Mouse (Mus musculus) adrenal gland, postnatal 4 days (tissue): ENCODE data around the gene Atp9a. TPM values are rescaled to one million over a fixed set of nuclear protein-coding genes. Genes with fewer than 3 reads are reported as not detected.
"Not testable (repeated sequence)": the region's sequence is repeated elsewhere in the genome, so short reads cannot be mapped to it uniquely, and the experiment has no call there.

Source experiments
- DNase-seq, 2 experiments: peaks; one replicate each; pipeline ENCODE4 v3.0.0; 2021 to 2022; ENCODE audit warnings: low spot score in 2 of 2, mixed read lengths in 2 of 2
- long read RNA-seq, 2 experiments: library from polyadenylated mRNA; stranded (forward); transcript quantifications; one replicate each; pipeline ENCODE4 v2.0.0; 2021
- total RNA-seq, 2 experiments: library from RNA; stranded (reverse); gene quantifications; 2 replicates each; pipeline ENCODE4 v1.2.3; 2021

Atp9a gene
- 10 to 100 TPM; 85.3 to 88.5 TPM for total RNA-seq
- long read RNA-seq, experiment 1, transcript Atp9a-204 (28 exons, 3,456 nt): minor isoform, 8 of 98 reads
- long read RNA-seq, experiment 1, transcript Atp9a-201 (28 exons, 3,529 nt): major isoform, 51 of 98 reads
- long read RNA-seq, experiment 1, partial matches to known transcripts: 24 of 98 reads
- long read RNA-seq, experiment 1, other reads (novel, unspliced or antisense): 13 of 98 reads
- long read RNA-seq, experiment 2, transcript Atp9a-204 (28 exons, 3,456 nt): minor isoform, 18 of 300 reads
- long read RNA-seq, experiment 2, transcript Atp9a-201 (28 exons, 3,529 nt): major isoform, 211 of 300 reads
- long read RNA-seq, experiment 2, partial matches to known transcripts: 46 of 300 reads
- long read RNA-seq, experiment 2, other reads (novel, unspliced or antisense): 23 of 300 reads

- peak; percentile 30 to 44 for DNase-seq
These were observed at the start of gene Atp9a for GRCm38 (mm10) chr2:168742059-168742627. TSS of gene Atp9a (minus strand) at chr2:168742409.

GRCm38 (mm10) chr2:168791115-168791802 lies 49.0 kb upstream of the Atp9a start:
- no peak for DNase-seq

- DNase-seq: no peak
These were observed 44.0 kb upstream of the Atp9a start for GRCm38 (mm10) chr2:168786174-168786573.

- no peak for DNase-seq
These were observed 38.4 kb upstream of the Atp9a start for GRCm38 (mm10) chr2:168780596-168780995.

GRCm38 (mm10) chr2:168780024-168780423 lies 37.8 kb upstream of the Atp9a start:
- DNase-seq: no peak

- DNase-seq: no peak
These were observed 35.3 kb upstream of the Atp9a start for GRCm38 (mm10) chr2:168777481-168777880.

GRCm38 (mm10) chr2:168776238-168776637 lies 34.0 kb upstream of the Atp9a start:
- DNase-seq: no peak

GRCm38 (mm10) chr2:168769259-168769658 lies 27.1 kb upstream of the Atp9a start:
- DNase-seq: no peak

GRCm38 (mm10) chr2:168767582-168767981 lies 25.4 kb upstream of the Atp9a start, which contains the start of gene Sall4:
TSS of gene Sall4 (minus strand) at chr2:168767943.
- no peak for DNase-seq

- DNase-seq: peak in 1 of 2 experiments; percentile 21
These were observed 24.5 kb upstream of the Atp9a start for GRCm38 (mm10) chr2:168766538-168767361.

GRCm38 (mm10) chr2:168765696-168766537 lies 23.7 kb upstream of the Atp9a start:
- no peak for DNase-seq

GRCm38 (mm10) chr2:168765065-168765681 lies 23.0 kb upstream of the Atp9a start:
- DNase-seq: no peak

- DNase-seq: no peak
These were observed 22.3 kb upstream of the Atp9a start for GRCm38 (mm10) chr2:168764460-168764867.

GRCm38 (mm10) chr2:168763785-168764184 lies 21.6 kb upstream of the Atp9a start:
- no peak for DNase-seq

- no peak for DNase-seq
These were observed 20.2 kb upstream of the Atp9a start for GRCm38 (mm10) chr2:168762411-168762815.

GRCm38 (mm10) chr2:168761954-168762353 lies 19.7 kb upstream of the Atp9a start:
- no peak for DNase-seq

GRCm38 (mm10) chr2:168761141-168761540 lies 18.9 kb upstream of the Atp9a start:
- DNase-seq: no peak

GRCm38 (mm10) chr2:168744406-168744805 lies 2.2 kb upstream of the Atp9a start:
- DNase-seq: not testable (repeated sequence)

- DNase-seq: no peak
These were observed 440 bp upstream of the Atp9a start for GRCm38 (mm10) chr2:168742649-168743048.
